Mouse (Mus musculus): ENCODE data around the gene Ubiad1. TPM values are rescaled to one million over a fixed set of nuclear protein-coding genes. Genes with fewer than 3 reads are reported as not detected.

The Ubiad1 gene
- polyA plus RNA-seq, 1 experiment from 2014 or later, result 17.0 TPM

DNA sequence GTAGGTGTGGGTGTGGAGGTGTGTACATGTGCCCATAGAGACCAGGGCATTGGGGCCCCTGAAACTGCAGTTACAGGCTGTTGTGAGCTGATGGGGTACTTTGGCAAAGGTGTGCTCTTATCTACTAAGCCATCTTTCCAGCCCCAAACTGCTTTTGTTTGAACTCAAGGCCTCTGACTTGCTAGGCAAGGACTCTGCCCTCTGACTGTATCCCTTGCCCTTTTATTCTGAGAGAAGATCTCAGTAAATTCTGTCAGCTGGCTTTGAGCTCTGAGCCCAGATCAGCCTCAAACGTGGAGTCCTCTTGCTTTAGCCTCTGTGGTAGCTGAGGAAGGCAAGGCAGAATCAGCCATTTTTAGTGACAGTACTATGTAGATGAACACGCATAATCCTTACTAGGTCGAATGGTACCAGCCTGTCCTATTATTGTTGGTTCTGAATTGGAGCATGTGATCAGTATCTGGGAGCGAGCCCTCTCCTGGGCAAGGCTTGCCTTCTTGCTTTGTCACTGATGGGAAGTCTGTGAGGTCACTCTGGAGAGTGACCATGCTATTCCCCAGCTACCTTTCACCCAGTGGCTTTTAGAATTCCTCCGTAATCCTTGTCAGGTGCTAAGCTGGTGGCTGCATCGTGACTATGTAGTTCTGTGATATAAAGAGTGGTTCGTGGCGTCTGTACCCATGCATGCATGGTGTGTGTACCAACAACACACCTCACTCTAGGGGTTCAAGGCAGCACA is 28.0 kb upstream of the Ubiad1 start:
- DNase-seq (ENCODE audit: low spot score), result no peak

DNA sequence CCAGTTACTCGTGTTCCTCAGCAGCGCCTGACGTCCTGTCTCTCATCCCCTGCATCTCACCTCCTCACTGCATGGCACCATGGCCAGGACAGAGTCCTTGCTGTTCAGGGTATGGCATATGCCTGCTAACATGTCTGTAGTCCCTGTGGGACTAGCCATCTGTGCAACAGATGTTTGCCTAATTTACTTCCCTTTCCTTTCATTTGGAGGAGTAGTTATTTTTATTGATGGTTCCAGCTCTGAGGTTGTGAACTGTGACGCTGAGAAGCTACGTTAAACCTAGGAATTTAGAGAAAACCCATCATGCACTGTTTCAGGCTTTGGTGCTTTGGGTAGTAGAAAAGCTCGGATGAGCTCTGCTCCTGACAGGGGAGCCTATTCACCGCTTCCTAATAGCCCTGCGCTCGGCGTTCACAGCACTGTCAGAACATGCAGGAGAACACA is 26.8 kb upstream of the Ubiad1 start:
- Histone ChIP-seq H3K27ac (ENCODE audit: low read depth, low read length) (no peak overlapping the region), H3K36me3 (ENCODE audit: control insufficient read depth, insufficient read depth, low read length) (peaks cover 23% of the 10 kb centered on the region), H3K4me2 (ENCODE audit: low read depth, low read length, severe bottlenecking) (no peak overlapping the region), H3K4me1 (replicated peaks; ENCODE audit: control insufficient read depth, insufficient read depth, low read length) (no peaks in the 10 kb centered on the region), H3K9me3 (ENCODE audit: control insufficient read depth, low read length) (no peaks in the 10 kb centered on the region), H3K4me3 (ENCODE audit: low read depth, low read length) (no peak overlapping the region), H3K9ac (ENCODE audit: low read length) (no peak overlapping the region), H3K27me3 (ENCODE audit: control insufficient read depth, insufficient read depth, low read length) (no peaks in the 10 kb centered on the region)
- ATAC-seq (replicated peaks; ENCODE audit: low FRiP score) (no peak), DNase-seq (ENCODE audit: low spot score) (no peak)
- 92% methylated on average over 10 of the region's 10 CpGs for WGBS

More for the DNA sequence above, 28.0 kb upstream of the Ubiad1 start:
- Histone ChIP-seq H3K27ac (ENCODE audit: low read depth, low read length) (no peak overlapping the region), H3K4me2 (ENCODE audit: low read depth, low read length, severe bottlenecking) (no peak overlapping the region), H3K4me1 (replicated peaks; ENCODE audit: control insufficient read depth, insufficient read depth, low read length) (no peaks in the 10 kb centered on the region), H3K36me3 (ENCODE audit: control insufficient read depth, insufficient read depth, low read length) (peaks cover 23% of the 10 kb centered on the region), H3K27me3 (ENCODE audit: control insufficient read depth, insufficient read depth, low read length) (no peaks in the 10 kb centered on the region), H3K9me3 (ENCODE audit: control insufficient read depth, low read length) (no peaks in the 10 kb centered on the region), H3K4me3 (ENCODE audit: low read depth, low read length) (no peak overlapping the region), H3K9ac (ENCODE audit: low read length) (no peak overlapping the region)
- ATAC-seq (replicated peaks; ENCODE audit: low FRiP score), result no peak
- WGBS, result 92% methylated on average over 8 of the region's 8 CpGs

DNA sequence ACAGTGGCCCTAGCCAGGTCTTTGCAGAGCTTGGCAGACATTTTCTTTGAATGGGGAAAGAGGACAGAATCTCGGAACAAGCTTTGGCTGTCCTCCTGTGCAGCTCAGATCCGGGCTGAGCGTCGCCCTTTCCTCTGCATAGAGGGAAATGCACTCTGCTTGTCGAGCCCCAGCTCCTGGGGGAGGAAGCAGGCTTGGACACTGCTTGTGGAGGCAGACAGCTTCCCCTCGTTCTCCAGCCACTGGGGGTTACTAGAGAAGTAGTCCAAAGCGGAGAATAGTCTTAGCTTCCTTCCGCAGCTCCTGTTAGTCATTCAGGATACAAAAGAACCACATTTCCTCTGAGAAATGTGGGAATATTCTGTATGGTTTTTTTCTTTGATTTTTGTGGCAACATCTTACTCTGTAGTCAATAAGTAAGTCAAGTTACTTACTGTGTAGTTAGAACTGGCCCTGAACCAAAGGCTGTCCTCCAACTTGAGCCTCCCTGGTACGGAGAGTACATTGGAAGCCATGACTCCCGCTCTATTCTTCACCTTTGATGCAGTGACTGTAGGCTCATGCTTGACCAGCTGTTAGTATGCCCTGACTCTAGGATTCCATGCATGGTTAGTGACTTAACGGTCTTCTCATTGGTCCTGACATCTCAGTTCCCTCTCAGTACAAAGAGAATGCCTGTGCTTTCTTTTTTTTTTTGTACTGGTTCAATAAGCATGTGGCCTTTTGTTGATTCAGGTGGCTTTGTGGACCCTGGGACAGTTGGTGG is 25.1 kb upstream of the Ubiad1 start:
- H3K9me3 ChIP-seq (ENCODE audit: control insufficient read depth, low read length), result no peaks in the 10 kb centered on the region
- no peak for DNase-seq (ENCODE audit: low spot score)
- no peak overlapping the region for H3K9ac ChIP-seq (ENCODE audit: low read length)
- peaks cover 23% of the 10 kb centered on the region for H3K36me3 ChIP-seq (ENCODE audit: control insufficient read depth, insufficient read depth, low read length)
- H3K27ac ChIP-seq (ENCODE audit: low read depth, low read length), result no peak overlapping the region
- no peak for ATAC-seq (replicated peaks; ENCODE audit: low FRiP score)
- no peak overlapping the region for H3K4me2 ChIP-seq (ENCODE audit: low read depth, low read length, severe bottlenecking)
- 94% methylated on average over 11 of the region's 11 CpGs for WGBS
- no peak overlapping the region for H3K4me3 ChIP-seq (ENCODE audit: low read depth, low read length)
- no peaks in the 10 kb centered on the region for H3K27me3 ChIP-seq (ENCODE audit: control insufficient read depth, insufficient read depth, low read length)
- H3K4me1 ChIP-seq (replicated peaks; ENCODE audit: control insufficient read depth, insufficient read depth, low read length), result no peaks in the 10 kb centered on the region

DNA sequence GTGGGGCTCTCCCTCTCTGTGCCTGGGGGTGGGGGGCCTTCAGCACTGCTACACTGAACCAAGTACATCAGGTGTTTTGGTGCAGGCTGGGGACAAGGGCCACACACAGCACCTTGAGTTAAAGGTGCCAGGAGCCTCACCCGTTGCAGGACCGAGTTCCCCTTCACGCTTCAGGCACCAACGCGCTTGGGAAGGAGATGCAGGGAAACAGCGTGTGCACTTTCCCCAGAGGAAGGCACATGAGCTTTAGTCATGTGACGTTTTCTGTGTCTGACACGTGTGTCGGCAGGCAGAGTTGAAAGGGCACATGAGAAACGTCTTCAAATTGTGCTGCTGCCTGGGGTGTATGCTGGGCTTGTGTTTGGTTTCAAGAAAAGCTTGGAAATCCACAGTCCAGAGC is 23.8 kb upstream of the Ubiad1 start:
- no peak overlapping the region for H3K9ac ChIP-seq (ENCODE audit: low read length)
- no peak overlapping the region for H3K4me3 ChIP-seq (ENCODE audit: low read depth, low read length)
- H3K4me2 ChIP-seq (ENCODE audit: low read depth, low read length, severe bottlenecking), result no peak overlapping the region
- WGBS, result 95% methylated on average over 10 of the region's 10 CpGs
- H3K27me3 ChIP-seq (ENCODE audit: control insufficient read depth, insufficient read depth, low read length), result no peaks in the 10 kb centered on the region
- H3K9me3 ChIP-seq (ENCODE audit: control insufficient read depth, low read length), result no peaks in the 10 kb centered on the region
- peaks cover 27% of the 10 kb centered on the region for H3K36me3 ChIP-seq (ENCODE audit: control insufficient read depth, insufficient read depth, low read length)
- H3K4me1 ChIP-seq (replicated peaks; ENCODE audit: control insufficient read depth, insufficient read depth, low read length), result no peaks in the 10 kb centered on the region
- DNase-seq (ENCODE audit: low spot score), result no peak
- ATAC-seq (replicated peaks; ENCODE audit: low FRiP score), result no peak
- no peak overlapping the region for H3K27ac ChIP-seq (ENCODE audit: low read depth, low read length)

DNA sequence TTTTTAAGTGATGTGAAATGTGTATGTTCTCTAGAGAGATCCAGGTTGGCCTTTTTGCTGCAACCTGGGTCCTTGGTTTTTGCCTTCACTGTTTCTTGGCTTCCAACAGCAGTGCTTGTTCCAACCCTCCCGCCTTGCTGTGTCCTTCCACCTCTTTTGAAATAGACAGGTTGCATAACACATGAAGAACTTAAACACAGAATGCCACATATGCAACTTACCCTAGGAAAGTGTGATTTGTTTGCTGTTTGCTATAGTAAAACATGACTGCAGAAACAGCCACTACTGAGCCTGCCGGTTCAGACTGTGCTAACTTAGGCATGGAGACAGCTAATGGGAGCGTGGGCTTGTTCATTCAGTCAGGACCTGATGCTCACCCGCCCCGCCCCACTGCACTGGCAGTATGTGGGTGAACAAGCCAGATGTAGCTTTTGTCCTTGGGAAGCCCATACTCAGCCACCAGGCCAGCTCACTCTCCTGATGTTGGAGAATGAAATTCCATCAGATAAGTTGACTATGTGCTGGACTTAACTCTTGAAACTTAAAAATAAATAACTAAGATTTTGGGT is 22.0 kb upstream of the Ubiad1 start:
- Histone ChIP-seq H3K27me3 (ENCODE audit: control insufficient read depth, insufficient read depth, low read length) (no peaks in the 10 kb centered on the region), H3K9me3 (ENCODE audit: control insufficient read depth, low read length) (no peaks in the 10 kb centered on the region), H3K4me3 (ENCODE audit: low read depth, low read length) (no peak overlapping the region), H3K36me3 (ENCODE audit: control insufficient read depth, insufficient read depth, low read length) (peaks cover 22% of the 10 kb centered on the region), H3K4me2 (ENCODE audit: low read depth, low read length, severe bottlenecking) (no peak overlapping the region), H3K9ac (ENCODE audit: low read length) (no peak overlapping the region), H3K4me1 (replicated peaks; ENCODE audit: control insufficient read depth, insufficient read depth, low read length) (no peaks in the 10 kb centered on the region), H3K27ac (ENCODE audit: low read depth, low read length) (no peak overlapping the region)
- WGBS, result 98% methylated on average over 5 of the region's 5 CpGs
- ATAC-seq (replicated peaks; ENCODE audit: low FRiP score), result no peak
- no peak for DNase-seq (ENCODE audit: low spot score)

DNA sequence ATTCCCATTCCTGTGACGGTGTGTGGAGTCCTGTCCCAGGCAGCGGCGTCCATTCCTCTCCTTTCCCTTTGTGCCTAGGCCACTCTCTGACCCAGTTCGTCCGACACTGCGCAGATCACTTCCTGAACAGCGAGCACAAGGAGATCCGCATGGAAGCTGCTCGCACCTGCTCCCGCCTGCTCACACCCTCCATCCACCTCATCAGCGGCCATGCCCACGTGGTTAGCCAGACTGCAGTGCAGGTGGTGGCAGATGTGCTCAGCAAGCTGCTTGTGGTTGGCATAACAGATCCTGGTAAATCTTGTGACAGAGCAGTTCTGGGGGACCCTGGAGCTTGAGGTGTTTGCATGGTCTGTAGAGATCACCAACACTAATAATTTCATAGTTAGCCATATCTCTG is 20.3 kb upstream of the Ubiad1 start:
- ATAC-seq (replicated peaks; ENCODE audit: low FRiP score), result no peak
- Histone ChIP-seq H3K9ac (ENCODE audit: low read length) (no peak overlapping the region), H3K4me3 (ENCODE audit: low read depth, low read length) (no peak overlapping the region), H3K4me2 (ENCODE audit: low read depth, low read length, severe bottlenecking) (no peak overlapping the region), H3K9me3 (ENCODE audit: control insufficient read depth, low read length) (no peaks in the 10 kb centered on the region), H3K27ac (ENCODE audit: low read depth, low read length) (no peak overlapping the region), H3K36me3 (ENCODE audit: control insufficient read depth, insufficient read depth, low read length) (peaks cover 15% of the 10 kb centered on the region; the same call in 1 of the 2 replicates), H3K4me1 (replicated peaks; ENCODE audit: control insufficient read depth, insufficient read depth, low read length) (no peaks in the 10 kb centered on the region), H3K27me3 (ENCODE audit: control insufficient read depth, insufficient read depth, low read length) (no peaks in the 10 kb centered on the region)
- DNase-seq (ENCODE audit: low spot score), result no peak
- 96% methylated on average over 12 of the region's 12 CpGs for WGBS

DNA sequence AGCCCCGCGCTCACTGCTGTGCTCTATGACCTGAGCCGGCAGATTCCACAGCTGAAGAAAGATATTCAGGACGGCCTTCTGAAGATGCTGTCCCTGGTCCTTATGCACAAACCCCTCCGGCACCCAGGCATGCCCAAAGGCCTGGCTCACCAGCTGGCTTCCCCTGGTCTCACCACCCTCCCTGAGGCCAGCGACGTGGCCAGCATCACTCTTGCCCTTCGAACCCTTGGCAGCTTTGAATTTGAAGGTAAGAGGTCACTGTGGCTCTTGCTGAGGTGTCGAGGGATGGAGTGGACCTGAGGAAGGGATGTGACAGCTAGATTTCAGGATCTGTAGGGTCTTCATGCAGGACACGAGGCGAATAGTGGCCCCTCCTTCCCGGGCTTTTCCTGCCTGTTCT is 19.7 kb upstream of the Ubiad1 start:
- 96% methylated on average over 12 of the region's 12 CpGs for WGBS
- Histone ChIP-seq H3K4me3 (ENCODE audit: low read depth, low read length) (no peak overlapping the region), H3K9me3 (ENCODE audit: control insufficient read depth, low read length) (no peaks in the 10 kb centered on the region), H3K9ac (ENCODE audit: low read length) (no peak overlapping the region), H3K27me3 (ENCODE audit: control insufficient read depth, insufficient read depth, low read length) (no peaks in the 10 kb centered on the region), H3K4me1 (replicated peaks; ENCODE audit: control insufficient read depth, insufficient read depth, low read length) (no peaks in the 10 kb centered on the region), H3K27ac (ENCODE audit: low read depth, low read length) (no peak overlapping the region), H3K4me2 (ENCODE audit: low read depth, low read length, severe bottlenecking) (no peak overlapping the region), H3K36me3 (ENCODE audit: control insufficient read depth, insufficient read depth, low read length) (peaks cover 9% of the 10 kb centered on the region; the same call in 1 of the 2 replicates)
- DNase-seq (ENCODE audit: low spot score) (no peak), ATAC-seq (replicated peaks; ENCODE audit: low FRiP score) (no peak)

DNA sequence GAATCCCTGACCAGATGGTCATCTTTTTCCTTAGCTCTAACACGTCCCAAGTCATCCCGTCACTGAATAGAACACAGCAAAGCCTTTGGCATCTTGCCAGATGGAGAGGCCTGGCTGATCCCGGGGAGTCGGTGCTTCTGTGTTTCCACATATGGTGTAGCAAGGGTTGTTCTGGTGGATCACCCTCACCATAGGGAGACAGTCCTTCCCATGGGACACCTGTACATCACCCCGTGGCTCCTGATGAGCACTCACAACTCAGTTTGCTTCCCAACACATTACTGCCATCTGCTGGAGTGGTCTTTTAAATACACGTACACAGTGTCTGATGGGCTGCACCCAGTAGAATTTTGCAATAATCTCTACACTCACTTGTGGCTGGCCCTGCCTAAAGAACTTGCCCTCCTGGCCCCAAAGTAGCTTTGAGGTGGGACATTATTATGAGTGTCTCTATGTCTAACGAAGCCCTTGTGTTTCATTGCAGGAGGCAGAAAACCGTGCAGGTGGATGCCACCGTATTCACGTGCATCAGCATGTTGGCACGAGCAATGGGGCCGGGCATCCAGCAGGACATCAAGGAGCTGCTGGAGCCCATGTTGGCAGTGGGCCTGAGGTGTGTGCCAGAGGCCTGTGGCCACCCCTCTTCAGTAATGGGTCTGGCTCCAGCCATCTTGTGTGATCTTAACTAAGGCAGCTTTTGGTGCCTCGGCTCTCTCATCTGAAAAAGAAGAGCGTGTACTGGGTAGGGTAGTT is 18.8 kb upstream of the Ubiad1 start:
- Histone ChIP-seq H3K27me3 (ENCODE audit: control insufficient read depth, insufficient read depth, low read length) (no peaks in the 10 kb centered on the region), H3K27ac (ENCODE audit: low read depth, low read length) (no peak overlapping the region), H3K9me3 (ENCODE audit: control insufficient read depth, low read length) (no peaks in the 10 kb centered on the region), H3K4me2 (ENCODE audit: low read depth, low read length, severe bottlenecking) (no peak overlapping the region), H3K36me3 (ENCODE audit: control insufficient read depth, insufficient read depth, low read length) (peaks cover 9% of the 10 kb centered on the region; the same call in 1 of the 2 replicates), H3K9ac (ENCODE audit: low read length) (no peak overlapping the region), H3K4me3 (ENCODE audit: low read depth, low read length) (no peak overlapping the region), H3K4me1 (replicated peaks; ENCODE audit: control insufficient read depth, insufficient read depth, low read length) (no peaks in the 10 kb centered on the region)
- no peak for DNase-seq (ENCODE audit: low spot score)
- 86% methylated on average over 14 of the region's 14 CpGs for WGBS
- ATAC-seq (replicated peaks; ENCODE audit: low FRiP score), result no peak

All from forebrain, embryonic 11.5 days (tissue).